Mouse (Mus musculus) B cell, adult 2 months (primary cell): Measurements from ENCODE around the gene Serp1.
"Not testable (repeated sequence)": the region's sequence is repeated elsewhere in the genome, so short reads cannot be mapped to it uniquely, and the experiment has no call there.

ENCODE experiments used
- DNase-seq, 2 experiments: peaks; one replicate each; pipeline ENCODE4 v3.0.0; 2022

The Serp1 gene

DNA sequence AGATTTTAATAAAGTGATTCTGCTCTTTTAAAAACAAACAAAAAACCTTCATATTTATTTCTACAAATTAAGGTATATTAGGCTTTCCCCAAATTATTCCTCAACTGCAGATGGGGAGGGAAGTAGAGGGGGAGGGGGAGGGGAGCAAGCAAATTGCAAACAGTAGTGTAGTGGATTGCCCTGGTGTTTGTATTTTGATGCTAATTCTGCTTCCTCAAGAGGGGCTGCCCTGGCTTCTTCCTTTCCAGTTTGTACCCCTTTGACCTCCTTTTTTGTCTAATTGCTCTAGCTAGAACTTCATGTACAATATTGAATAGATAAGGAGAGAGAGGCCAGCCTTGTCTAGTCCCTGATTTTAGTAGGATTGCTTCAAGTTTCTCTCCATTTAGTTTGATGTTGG, 21.0 kb downstream of the Serp1 start:
- no peak for DNase-seq

DNA sequence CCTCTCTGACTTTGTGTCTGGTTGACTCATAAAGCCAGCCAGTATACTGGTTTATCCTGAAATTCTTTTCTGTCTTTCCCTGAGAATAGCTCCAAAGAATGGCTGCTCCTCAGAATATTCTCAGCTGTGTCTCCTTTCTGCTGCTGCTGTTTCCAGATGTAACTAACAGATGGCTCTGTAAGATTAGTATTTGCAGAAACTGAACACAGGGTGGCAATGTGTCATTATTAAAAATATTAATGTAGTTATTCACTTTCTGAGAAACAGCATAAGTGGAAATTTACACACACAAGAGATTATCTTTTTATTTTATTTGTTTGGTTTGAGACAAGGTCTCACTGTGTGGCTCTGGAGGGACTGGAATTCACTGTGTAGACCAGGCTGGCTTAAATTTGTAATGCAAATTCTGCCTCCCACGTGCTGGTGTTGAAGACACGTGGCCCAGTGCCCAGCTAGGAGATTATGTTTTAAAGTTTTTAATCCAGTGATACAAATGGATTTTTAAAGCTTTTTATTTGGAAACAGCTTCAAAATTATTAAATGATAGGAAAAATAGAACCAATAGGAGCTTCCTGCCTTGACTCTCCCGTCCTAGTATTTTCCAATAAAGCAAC, 21.9 kb downstream of the Serp1 start:
- peak in 1 of 2 experiments; percentile 41 for DNase-seq

DNA sequence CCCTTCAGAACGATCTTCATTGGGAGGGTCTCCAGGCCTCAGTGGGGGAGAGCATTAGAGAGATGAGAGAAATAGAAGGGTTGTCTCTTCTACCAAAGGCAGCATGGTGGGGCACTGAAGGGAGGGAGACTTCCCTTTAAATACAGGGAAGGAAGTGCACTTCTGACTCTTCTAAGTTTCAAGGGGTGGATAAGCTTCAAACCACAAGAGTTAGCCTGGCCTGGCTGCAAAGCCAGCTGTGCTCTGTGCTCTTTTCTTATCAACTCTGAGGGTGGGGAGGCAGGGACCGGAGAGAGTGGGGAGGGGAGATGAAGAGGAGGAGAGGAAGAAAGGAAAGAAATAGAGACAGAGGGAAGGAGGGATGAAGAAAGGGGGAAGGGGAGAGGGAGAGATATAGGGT, 23.7 kb downstream of the Serp1 start:
- DNase-seq: peak; percentile 53

DNA sequence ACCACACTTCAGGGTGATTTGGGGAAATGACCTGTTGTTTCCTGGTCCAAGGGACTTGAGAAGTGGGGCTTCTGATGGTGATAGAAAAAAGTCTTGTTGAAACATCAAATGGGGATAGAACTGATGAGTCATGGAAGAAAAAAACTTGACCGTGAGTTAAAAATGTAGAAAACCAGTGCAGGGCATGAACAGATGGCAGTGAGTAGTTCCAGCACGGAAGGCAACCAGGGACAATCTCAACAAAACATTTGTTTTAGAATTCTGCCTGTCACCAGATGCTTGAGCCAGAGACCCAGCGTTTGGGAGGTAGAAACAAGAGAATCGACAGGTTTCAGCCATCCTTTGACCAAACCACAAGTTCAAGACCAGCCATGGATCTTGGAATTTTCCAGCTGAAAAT, 32.1 kb downstream of the Serp1 start:
- DNase-seq: no peak

DNA sequence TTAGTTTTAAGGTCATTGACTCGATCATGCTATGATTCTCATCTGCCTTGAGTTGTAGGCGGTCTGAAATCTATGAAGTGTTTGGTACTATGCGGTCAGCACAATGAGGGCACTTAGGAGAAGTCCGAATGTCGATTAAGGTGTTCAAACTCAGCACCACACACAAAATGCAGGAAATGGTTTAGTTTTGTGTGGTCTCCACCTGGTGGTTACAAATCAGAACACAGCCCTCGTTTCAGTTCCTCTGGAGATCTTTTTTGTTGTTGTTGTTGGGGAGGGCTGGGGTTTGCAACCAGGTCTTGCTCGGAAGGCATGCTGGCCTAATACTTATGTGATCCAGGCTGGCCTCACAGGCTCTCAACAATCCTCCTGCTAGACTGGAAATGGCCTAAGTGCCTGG, 34.9 kb downstream of the Serp1 start:
- peak; percentile 58 to 66 for DNase-seq

DNA sequence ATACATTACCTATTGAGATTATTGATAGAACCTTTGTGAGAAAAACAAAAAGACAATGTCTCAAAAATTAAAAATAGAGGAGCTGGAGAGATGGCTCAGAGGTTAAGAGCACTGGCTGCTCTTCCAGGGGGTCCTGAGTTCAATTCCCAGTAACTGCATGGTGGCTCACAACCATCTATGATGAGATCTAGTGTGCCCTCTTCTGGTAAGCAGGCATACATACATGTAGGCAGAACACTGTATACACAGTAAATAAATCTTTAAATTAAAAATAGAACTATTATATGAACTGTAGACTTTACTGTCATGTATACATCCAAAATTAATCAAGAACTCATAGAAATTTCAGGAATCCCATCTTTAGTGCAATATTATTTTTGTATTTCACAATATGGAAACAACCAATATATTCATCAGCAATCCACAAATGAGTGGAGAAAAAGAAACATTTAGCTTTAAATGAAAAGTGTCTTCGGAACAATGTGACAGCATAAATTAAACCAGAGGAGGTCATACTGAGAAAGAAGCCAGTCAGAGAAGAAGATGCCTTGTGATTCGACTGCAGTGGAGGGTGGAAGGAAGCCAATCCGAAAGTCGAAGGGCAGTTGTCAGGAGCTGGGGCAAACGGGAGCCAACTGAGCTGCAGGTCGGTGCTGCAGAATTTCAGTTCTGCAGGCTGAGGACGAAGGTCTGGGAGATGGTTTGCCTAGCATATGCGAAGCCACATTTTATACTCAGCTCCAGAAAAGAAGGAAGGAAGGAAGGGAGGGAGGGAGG, 37.5 kb downstream of the Serp1 start:
- peak in 1 of 2 experiments; percentile 9 for DNase-seq

DNA sequence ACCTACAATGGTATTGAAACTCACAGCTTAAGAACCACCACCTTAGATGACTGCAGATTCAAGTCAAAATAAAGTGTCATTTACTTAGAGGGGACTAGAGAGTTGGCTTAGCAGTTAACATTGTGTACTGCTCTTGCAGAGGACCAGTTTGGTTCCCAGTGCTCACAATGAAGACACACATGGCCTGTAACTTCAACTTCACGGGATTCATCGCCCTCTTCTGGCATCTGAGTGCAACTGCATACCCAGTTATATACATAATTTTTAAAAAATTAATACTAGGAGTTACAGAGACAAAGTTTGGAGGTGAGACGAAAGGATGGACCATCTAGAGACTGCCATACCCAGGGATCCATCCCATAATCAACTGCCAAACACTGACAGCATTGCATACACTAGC, 38.6 kb downstream of the Serp1 start:
- DNase-seq: peak in 1 of 2 experiments; percentile 16

DNA sequence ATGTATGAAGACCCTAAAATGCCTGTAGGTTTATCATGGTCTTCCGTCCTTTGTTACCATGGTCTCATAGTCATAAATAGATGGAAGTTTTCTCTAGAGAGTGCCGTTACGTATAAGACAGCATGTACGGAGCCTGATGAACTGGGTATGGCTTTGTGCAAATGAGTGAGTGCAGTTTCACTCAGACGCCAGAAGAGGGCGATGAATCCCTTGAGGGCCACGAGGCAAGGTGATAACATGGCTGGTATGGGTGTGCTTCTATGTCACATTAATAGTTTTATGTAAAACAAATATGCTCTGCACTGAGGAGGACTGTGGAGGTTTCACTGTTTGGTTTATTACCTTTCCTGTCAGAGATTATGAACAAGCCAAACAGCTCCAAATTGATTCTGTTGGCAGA, 39.8 kb downstream of the Serp1 start:
- DNase-seq: peak; percentile 70 to 71

DNA sequence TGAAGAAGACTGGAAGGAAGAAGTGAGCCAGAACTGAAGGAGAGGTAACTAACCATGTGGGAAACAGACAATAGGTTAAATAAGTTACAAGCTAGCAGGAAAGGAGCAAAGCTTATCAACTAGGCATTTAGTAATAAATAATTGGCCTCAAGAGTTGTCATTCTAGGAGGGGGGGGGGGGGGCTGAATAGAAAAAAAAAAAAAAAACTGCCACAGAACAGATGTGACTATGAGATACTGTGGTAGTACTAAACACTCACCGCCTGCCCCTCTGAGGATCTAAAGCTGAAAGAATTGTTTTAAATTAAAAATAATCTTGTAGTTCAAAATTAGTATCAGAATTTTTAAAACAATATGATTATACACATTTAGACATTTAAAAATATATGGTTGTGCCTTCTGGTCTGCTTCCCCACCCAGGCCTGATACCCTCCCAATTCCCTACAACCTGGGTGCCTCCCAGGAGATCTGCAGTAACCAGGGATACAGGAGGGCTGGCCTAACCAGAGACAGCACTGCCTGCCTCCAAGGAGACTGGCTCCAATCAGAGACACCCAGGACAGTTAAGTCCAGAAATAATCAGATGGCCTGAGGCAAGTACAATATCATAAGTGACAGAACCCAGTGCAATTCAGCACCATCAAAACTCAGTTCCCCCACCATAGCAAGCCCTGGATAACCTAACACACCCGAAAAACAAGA, 46.8 kb downstream of the Serp1 start:
- no peak for DNase-seq

DNA sequence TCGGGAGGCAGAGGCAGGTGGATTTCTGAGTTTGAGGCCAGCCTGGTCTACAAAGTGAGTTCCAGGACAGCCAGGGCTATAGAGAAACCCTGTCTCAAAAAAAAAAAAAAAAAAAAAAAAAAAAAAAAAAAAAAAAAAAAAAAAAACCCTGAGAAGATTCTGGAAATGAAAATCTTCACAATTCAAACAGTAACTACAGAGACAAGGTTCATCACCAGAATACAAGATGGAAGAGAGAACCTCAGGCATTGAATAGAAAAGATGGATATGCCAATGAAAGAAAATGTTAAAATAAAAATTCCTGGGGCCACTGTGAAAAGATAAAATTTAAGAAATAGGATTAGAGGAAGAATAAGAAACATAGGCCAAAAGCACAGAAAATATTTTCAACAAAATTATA, 50.4 kb downstream of the Serp1 start:
- DNase-seq: not testable (repeated sequence)
